Mouse (Mus musculus): ENCODE results near the gene Numbl. TPM values are rescaled to one million over a fixed set of nuclear protein-coding genes. Genes with fewer than 3 reads are reported as not detected.
A peak's percentile ranks its signal among the peaks of the same experiment; 100 is the strongest.

Numbl gene
- total RNA-seq (2015): 0.37 and 1.3 TPM in 2 replicates
- 0.57 and 0.83 TPM in 2 replicates for total RNA-seq (2017)

DNA sequence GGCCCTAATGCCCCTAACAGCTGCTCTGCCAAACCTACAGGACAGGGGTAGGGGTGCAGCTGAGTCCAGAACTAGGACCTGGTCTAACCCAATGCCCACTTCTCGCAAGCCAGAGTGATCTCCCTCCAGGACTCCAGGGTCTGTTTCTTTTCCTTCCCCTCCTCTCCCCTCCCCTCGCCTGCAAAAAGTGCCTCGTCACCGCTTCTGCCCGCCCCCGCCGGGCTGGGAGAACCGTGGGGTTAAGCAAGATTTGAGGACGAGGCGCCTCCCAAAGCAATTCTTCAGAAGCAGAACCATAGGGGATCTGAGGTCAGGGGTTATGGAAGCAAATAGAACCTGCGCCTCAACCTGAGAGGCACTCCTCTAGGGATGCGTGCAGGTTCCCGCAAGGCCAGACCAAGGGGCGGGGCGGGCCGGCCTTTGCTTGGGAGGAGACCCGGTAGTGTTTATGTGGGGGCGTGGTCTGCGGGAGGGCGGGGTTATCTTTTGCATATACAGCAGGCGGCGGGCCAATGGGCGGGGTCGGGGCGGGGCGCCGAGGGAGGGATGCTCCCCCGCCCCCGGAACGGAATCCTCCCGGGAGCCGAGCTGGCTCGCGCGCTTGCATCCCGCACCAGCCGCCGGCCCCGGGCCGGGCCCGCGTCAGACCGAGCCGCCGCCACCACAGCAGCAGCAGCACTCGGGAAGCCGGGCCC lies at the start of gene Numbl:
Gene Numbl, plus strand, starts transcription at position 229 of the 695 bp plus-strand sequence.
- ATAC-seq (replicated peaks; ENCODE audit: poor library complexity): peak; percentile 70

DNA sequence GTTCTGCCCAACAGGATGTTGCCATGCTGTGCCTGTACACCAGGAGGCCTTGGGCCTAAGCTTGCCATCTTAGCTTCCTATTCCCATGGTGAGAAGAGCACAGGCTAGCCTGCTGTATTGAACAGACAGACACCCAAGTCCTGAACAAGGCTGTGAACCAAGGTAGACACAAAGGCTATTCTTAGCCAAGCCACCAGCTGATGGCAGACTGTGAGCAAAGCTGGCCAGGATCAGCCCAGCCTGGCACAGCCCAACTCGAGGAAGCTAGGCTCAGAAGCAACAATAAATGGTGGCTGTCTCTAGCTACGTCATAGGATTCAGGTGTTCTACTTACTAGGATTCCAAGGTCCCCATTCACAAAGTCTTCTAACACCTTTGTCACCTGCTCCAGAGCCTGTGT lies 45.6 kb upstream of the Numbl start:
- no peak for ATAC-seq (replicated peaks; ENCODE audit: poor library complexity)

DNA sequence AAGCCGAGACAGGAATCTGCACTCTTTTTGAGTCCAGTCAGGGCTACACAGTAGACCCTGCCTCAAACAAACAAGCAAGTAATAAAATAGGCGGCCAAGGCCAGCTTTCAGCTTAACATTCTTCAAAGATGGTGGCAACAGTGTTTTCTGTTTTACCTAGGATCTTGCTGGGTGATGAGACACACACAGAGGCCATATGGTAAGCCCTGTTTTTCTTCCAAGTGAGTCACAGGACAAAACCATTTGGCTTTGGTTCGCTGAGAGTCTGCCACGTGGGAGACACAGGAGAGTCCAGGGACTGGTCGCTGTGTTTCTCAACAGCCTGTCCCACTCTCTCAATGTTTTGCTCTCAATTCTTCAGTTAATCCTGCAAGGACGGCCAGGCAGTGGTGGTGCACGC lies 39.6 kb upstream of the Numbl start:
- ATAC-seq (replicated peaks; ENCODE audit: poor library complexity): no peak

DNA sequence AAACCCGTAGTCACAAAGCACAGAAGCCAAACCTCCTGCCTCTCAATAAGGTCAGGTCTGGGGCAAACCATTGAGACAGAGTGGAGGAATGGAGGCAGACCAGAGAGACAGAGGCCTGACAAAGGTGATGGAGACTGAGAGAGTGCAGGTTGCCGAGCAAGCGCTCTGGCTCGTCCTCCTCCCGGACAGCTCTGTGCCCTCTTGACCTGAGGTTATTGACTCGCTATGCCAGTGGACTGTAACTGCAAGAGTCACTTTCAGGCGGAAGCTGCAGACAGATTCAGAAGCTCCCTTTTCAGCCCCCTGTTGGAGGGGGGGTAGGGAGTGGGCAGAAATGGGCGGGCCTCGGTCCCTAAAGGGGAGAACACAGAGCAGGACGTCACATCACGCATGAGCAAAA lies 38.3 kb upstream of the Numbl start:
- no peak for ATAC-seq (replicated peaks; ENCODE audit: poor library complexity)

DNA sequence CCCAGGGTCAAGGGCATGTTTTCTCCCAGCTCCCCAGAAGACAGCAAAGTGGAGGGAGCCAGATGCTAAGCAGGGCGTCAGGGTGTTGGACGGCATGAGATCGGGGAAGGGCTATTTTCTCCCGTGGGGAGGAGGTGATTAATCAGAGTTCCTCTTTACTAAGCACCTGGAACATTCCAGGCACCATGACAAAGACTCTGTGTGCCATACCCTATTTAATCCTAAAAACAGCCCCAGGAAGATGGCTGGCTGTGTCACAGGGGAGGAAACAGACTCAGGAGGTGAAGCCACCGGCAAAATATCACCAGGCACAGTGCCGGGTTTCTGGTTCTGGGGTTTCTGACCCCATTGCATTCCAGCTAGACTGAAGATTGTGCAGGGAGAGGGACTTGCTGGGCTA lies 36.3 kb upstream of the Numbl start:
- ATAC-seq (replicated peaks; ENCODE audit: poor library complexity): no peak

DNA sequence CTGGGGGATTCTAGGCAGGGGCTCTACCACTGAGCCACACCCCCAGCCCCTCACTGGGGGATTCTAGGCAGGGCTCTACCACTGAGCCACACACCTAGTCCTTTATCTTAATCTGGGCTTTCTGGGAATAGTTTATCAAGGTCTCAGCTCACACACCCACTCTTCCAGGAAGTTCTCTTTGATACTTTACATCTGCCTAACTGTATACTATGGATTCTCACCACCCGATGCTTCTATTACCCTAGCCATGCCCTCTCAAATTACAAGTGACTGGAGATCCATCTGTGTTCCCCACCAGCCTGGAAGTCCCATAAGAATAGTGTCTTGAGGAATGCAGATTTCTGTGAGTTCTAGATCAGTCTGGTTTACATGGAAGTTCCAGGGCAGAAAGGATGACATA lies 35.7 kb upstream of the Numbl start:
- no peak for ATAC-seq (replicated peaks; ENCODE audit: poor library complexity)

DNA sequence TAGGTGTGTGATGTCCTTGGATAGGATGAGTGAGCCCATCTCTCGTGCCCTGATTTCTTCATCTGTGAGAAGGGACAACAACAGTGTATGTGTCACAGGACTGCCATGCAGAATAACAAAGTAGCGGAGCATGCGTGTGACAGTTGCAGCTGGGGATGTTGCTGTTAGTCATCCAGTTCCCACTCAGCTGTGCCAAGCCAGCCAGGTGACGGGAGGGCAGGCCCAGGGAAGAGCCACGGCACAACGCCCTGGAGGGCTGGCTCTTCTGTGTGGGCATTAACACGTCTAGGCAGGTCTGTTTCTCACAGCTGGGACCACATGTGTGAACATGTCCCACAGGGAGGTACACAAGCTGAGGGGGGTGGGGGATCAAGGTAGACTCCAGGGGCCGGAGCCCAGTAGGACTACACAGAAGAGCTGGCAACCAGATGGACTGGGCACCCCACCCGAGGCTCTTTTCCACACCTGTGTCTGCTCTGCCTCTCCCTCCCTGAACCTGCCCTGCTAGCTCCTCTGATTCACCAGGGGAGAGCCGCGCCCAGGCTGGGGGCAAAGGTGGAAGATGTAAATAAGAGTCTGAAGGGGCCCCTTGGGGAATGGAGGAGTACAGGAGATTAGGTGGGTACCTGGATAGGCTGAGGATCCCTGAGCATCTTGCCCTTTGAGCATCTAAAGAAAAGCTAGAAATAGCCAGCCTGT lies 33.2 kb upstream of the Numbl start:
- ATAC-seq (replicated peaks; ENCODE audit: poor library complexity): no peak

DNA sequence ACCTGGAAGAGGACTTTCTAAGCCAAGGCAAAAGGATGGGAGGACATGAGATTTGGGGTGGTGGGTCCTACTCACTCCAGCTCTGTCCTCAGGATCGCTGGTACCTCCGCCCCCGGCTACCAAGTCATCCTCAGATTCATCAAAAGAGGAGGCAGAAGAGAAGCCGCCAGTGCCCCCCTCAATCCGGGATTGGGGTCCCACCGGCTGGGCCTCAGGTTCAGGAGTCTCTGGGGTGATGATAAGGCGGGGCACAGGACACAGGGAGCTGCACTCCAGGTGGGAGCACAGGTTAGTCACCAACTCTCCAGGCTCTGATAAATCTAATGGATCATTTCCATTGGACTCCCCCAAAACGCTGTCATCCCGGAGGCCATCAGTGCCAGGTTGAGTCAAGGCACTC lies 31.0 kb upstream of the Numbl start:
- no peak for ATAC-seq (replicated peaks; ENCODE audit: poor library complexity)

DNA sequence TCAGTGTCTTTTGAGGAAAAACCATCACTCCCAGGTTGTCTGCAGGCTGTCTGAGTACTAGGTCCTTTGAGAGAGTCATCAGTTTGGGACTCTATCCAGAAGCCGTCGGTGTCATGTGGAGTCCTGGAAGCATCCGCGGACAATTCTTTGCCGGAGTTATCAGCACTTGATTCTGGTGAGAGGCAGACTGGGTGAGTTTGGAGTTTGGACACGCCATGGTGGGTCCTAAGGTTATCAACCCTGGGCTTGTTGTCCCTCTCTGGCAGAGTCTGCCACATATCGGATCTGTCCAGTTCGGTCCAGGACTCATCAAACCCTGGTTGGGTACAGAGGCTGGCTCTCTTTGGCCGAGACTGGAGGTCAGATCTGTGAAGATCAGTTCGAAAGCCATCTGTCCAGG lies 30.6 kb upstream of the Numbl start:
- no peak for ATAC-seq (replicated peaks; ENCODE audit: poor library complexity)

DNA sequence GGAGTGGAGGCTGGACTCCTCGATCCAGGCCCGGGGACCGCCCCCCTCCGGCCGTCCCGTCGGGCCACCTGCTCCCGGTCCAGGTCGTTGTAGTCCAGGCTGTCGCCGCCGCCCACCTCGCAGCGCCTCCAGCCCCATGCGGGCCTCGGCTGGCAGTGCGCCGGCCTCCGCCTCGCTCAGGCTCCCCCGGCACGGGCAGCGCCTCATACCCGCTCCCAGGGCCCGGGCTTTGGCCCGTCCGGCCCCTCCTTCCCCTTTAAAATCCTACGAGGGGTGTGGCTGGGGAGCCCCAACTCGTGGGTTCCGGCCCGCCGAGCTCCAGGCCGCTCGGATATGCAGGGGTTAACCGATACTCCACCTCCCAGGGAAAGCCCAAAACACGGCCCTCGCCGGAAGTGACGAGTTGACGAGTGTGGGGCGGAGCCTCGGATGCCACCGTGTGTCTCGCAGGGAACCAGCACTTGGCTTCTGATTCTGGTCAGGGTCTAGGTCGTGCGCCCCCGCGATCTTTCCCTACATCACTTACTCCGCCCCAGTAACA lies 29.9 kb upstream of the Numbl start, which contains the start of gene Itpkc:
Gene Itpkc, minus strand, starts transcription at position 381 of the 541 bp plus-strand sequence.
- peak; percentile 80 for ATAC-seq (replicated peaks; ENCODE audit: poor library complexity)

DNA sequence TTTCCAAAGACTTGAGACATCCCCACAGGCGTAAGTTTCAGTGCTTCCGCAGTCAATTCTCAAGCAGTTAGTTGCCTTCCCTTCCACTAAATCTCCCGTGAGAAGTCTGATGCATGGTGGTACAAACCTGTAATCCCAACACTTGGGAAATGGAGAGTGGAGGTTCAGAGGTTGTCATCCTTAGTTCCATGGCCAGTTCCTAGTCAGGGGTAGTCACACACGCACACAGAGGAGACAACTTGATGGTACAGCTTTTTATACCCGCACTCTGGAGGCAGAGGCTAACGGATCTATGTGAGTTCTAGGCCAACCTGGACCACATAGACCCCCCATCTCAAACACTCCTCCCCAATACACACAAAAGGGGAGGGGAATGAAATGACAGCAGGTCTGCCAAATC lies 29.4 kb upstream of the Numbl start:
- peak; percentile 5; the same call in 1 of the 2 replicates for ATAC-seq (replicated peaks; ENCODE audit: poor library complexity)

DNA sequence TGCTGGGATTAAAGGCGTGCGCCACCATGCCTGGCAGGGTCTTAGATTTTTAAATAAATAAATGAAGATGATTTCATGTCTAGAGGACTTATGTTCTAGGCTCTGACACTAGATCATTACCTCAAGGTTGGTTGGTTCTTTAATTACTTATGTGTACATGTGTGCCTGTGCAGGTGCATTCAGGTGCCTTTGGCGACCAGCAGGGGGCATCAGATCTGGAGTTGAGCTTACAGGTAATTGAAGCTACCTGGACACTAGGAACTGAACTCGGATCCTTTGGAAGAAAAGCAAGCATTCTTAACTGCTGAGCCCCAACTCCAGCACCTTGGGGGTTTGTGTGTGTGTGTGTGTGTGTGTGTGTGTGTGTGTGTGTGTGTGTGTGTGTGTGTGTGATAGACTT lies 27.5 kb upstream of the Numbl start:
- no peak for ATAC-seq (replicated peaks; ENCODE audit: poor library complexity)

DNA sequence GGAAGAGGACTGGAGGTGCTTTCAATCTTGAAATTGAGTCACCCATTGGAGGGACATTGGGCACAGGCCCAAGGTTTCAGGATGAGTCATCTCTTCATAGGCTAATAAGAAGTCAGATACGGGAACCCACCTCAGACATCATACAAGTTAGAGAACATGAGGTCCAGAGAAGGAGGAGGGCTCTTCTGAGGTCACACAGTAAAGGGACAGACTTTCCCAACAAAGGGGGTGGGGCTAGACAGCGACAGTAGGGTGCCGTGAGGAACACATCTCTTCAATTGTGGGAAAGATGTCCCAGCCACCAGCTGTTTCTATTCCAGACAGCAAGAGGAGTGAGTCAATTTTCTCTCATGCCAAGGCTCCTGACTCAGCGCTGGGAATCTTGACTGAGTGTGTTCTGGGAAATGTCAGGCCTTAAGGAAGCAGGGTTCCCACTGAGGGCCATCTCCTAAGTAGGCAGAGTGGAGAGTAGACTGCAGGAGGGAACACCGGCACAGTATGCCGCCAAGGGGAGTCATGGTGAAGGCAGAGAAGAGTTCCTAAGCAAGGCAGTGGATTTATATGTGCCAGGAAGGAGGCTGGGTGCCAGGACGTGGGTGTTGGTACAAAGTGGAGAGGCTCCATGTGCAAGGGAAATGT lies 26.4 kb upstream of the Numbl start:
- ATAC-seq (replicated peaks; ENCODE audit: poor library complexity): no peak

DNA sequence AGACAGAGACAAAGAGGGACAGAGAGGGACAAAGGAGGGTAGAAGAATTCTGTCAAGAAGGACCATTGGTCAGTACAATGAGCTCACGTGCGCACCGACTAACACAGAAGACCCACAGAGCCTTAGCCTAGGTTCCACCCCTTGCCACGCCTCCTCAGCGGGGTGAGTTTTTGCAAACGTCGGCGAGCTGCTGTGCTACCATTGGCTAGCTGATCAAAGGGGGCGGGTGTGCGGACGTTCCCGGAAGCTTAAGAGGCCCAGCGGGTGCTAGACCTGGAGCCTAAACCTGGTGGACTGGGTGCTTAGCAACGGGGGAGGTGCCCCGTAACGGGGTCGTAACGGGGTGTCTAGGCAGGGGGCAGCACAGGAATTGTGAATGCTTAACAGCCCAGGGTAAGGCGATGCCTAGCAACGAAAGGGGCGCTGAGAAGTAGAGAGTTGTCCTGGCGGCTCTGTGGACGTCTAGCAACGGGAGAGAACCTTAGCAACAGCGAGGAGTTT lies 25.4 kb upstream of the Numbl start, which contains the start of gene Coq8b:
Gene Coq8b, plus strand, starts transcription at position 243 of the 501 bp plus-strand sequence.
- ATAC-seq (replicated peaks; ENCODE audit: poor library complexity): peak; percentile 85

DNA sequence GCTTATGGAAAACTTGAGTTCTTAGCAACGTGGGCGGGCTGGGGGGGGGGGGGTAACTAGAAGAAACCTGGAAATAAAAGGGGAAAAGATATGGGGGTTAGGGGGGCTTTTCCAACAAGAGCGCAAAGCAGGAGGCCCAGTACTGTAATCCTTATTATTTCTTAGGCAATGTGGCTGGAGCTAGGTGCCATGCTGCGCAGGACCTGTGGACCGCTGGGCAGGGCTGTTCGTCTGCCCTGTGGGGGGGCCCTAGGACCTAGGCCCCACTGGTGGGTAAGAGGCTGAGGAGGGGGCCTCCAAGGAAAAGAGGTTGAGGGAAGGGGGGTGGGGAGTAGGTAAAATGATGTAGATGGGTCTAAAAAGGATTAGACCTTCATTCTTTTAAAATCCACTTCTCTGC lies 24.9 kb upstream of the Numbl start:
- no peak for ATAC-seq (replicated peaks; ENCODE audit: poor library complexity)

DNA sequence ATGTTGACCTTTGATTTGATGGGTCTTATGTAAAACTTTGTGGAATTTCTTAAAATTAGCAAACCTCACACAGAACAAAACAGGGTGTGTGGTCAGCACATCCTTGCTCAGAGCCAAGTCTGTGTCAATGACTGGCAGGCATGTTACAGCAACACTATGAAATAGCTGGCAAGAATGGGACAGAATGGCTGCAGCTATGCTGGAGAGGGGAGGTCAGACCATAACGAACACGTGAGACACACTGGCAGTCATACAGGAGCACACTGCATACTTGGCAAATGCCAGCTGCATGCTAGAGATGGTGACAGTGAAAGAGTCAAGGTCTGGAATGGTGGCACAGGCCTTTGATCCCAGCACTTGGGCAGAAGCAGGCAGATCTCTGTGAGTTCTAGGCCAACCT lies 22.5 kb upstream of the Numbl start:
- ATAC-seq (replicated peaks; ENCODE audit: poor library complexity): no peak

DNA sequence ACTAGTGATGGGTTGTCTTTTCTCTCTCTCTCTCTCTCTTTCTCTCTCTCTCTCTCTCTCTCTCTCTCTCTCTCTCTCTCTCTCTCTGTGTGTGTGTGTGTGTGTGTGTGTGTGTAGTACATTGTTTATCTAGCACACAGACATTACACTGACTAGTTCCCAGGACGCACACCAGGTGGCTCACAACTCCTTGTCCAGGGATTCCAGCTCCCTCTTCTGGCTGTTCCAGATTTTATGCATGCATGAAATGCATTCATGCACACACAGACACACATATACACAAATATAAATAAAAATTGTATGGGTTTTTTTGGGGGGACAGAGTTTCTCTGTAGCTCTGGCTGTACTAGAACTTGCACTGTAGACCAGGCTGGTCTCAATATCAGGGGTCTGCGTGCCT lies 20.7 kb upstream of the Numbl start:
- no peak for ATAC-seq (replicated peaks; ENCODE audit: poor library complexity)

DNA sequence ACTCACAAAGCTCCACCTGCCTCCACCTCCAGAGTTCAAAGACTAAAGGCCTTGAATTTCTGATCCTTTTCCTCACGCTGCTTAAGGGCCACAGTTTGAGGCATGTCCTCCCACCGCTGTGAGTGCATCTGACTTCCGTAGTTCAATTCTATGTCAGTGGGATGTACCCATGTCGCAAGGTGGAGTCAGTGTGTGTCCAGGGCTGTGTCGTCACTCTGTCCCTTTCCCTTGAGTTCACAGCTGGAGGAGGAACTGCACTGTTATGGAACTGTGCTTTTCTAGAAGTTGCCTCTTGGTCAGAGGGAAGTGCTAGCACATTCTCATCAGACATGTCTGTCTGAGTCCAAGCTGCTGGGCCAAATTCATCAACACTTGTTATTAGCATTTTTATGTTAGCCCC lies 19.7 kb upstream of the Numbl start:
- peak; percentile 97 for ATAC-seq (replicated peaks; ENCODE audit: poor library complexity)

DNA sequence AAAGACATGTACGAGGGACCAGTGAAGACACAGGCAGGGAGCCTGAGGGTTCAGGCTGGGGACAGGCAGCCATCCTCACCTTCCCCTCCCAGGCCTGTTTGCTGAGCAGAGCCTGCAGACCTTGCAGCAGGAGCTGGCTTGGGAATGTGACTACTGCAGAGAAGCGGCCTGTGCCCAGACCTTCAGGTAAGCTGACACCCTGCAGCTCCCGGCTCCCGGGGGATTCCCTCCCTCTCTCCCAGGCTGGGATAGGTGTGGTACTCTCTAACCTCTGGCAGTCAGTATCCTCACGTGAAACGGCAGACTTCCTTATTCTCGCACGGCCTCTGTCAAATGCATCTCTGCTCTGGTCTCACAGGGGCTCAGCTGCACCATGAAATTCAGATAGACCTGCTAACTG lies 15.0 kb upstream of the Numbl start:
- ATAC-seq (replicated peaks; ENCODE audit: poor library complexity): no peak

DNA sequence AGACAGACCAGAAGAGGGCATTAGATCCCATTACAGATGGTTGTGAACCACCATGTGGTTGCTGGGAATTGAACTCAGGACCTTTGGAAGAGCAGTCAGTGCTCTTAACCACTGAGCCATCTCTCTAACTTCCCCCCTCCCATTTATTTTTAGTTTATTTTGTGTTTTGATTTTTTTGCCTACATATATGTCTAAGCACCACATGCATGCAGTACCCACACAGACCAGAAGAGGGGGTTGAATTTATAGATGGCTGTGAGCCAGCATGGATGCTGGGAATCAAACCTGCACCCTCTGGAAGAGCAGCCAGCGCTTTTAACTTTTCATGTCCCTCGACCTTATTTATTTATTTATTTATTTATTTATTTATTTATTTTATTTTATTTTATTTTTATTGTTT lies 14.1 kb upstream of the Numbl start:
- ATAC-seq (replicated peaks; ENCODE audit: poor library complexity): peak; percentile 76

DNA sequence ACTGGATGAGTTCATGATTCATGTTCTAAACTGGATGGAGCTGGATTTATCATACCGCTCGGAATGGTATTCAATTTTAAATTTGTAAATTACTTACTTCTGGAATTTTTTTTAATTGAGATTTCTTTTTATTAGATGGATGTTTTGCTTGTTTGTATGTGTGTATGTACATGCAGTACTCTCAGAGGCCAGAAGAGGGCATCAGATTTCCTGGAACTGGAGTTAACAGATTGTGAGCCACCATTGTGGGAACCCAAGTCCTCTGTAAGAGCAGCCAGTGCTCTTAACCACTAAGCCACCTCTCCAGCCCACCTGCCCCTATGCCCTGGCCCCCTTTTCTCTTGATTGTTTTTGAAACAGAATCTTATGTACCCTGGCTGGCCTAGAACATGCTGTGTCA lies 9.1 kb upstream of the Numbl start:
- ATAC-seq (replicated peaks; ENCODE audit: poor library complexity): 0 out of 2 replicates have a peak, but pooled peaks have one; percentile 37

All from megakaryocyte progenitor cell, adult 5-6 weeks (primary cell).